Mouse (Mus musculus) liver, postnatal 0 days (tissue): ENCODE results near the gene Rabgap1l. TPM values are rescaled to one million over a fixed set of nuclear protein-coding genes. Genes with fewer than 3 reads are reported as not detected.
A peak's percentile ranks its signal among the peaks of the same experiment; 100 is the strongest.

Source experiments
- ATAC-seq: fragments of 200-750 bp; cut with Nextera tagmentation; 2 replicates; pipeline ENCODE4 v1.8.0; 2017; ENCODE audit warnings: mild to moderate bottlenecking, moderate library complexity
- DNase-seq: peaks from one replicate; pipeline ENCODE4 v3.0.0-alpha.2; 2016
- H3K27ac ChIP-seq: fragments of 300-500 bp; sonication (generic); 2 replicates; pipeline ENCODE4 v1.5.1; 2014; ENCODE audit warnings: antibody characterized with exemption, moderate library complexity, mild to moderate bottlenecking, low read depth
- H3K27me3 ChIP-seq: fragments of 300-500 bp; sonication (generic); 2 replicates; pipeline ENCODE4 v1.6.1; 2014; ENCODE audit warnings: low read length, control low read depth, mixed read lengths; ENCODE audit not compliant: insufficient read depth
- H3K36me3 ChIP-seq: fragments of 300-500 bp; sonication (generic); replicated peaks from 2 replicates; pipeline ENCODE4 v1.6.1; 2014; ENCODE audit warnings: mild to moderate bottlenecking, control low read depth, low read length, moderate library complexity, mixed read lengths; ENCODE audit not compliant: insufficient read depth
- H3K4me1 ChIP-seq: fragments of 300-500 bp; sonication (generic); 2 replicates; pipeline ENCODE4 v1.6.1; 2014; ENCODE audit warnings: antibody characterized with exemption, mild to moderate bottlenecking, control low read depth; ENCODE audit not compliant: insufficient read depth
- H3K4me2 ChIP-seq: fragments of 300-500 bp; sonication (generic); 2 replicates; pipeline ENCODE4 v1.6.1; 2014; ENCODE audit warnings: low read depth, mild to moderate bottlenecking, low read length, moderate library complexity, mixed read lengths
- H3K4me3 ChIP-seq: fragments of 300-500 bp; sonication (generic); 2 replicates; pipeline ENCODE4 v1.5.1; 2014; ENCODE audit warnings: low read depth, low read length
- H3K9ac ChIP-seq: fragments of 300-500 bp; sonication (generic); replicated peaks from 2 replicates; pipeline ENCODE4 v1.6.1; 2014; ENCODE audit warnings: mild to moderate bottlenecking, moderate library complexity
- H3K9me3 ChIP-seq: fragments of 300-500 bp; sonication (generic); 2 replicates; pipeline ENCODE4 v1.6.1; 2016; ENCODE audit warnings: mild to moderate bottlenecking, control low read depth, low read length, mixed read lengths
- CTCF ChIP-seq: sonication (generic); IDR thresholded peaks from 2 replicates; pipeline ENCODE4 v1.5.1; 2016; ENCODE audit warnings: antibody characterized with exemption, low read depth
- EP300 ChIP-seq: IDR thresholded peaks from 2 replicates; pipeline ENCODE4 v1.6.1; 2016; ENCODE audit warnings: antibody characterized with exemption, low read depth, mild to moderate bottlenecking
- WGBS: fragments of 180-500 bp; shearing (Covaris S2); extraction: QIAGEN DNeasy Blood & Tissue Kit; methylation state at CpG from one replicate; pipeline ENCODE4 v1.1.7; 2014; ENCODE audit not compliant: insufficient replicate concordance; 5-methylcytosine and 5-hydroxymethylcytosine counted together
- polyA plus RNA-seq: library from polyadenylated mRNA; unstranded; fragments of >200 nt; fragmentation: Nextera tagmentation; extraction: Ambion mirVana; gene quantifications from 2 replicates; pipeline ENCODE4 v1.2.1, GENCODE M21; 2015

Rabgap1l gene
- polyA plus RNA-seq, 1 experiment from 2014 or later, result 21.6 TPM

- H3K36me3 ChIP-seq, result no peaks in the 10 kb centered on the region
- H3K9ac ChIP-seq, result no peak overlapping the region
- ATAC-seq (no peak), DNase-seq (no peak)
- TF ChIP-seq CTCF (no peak), EP300 (no peak)
- H3K4me3 ChIP-seq, result no peak overlapping the region
- H3K27me3 ChIP-seq, result no peaks in the 10 kb centered on the region
- no peak overlapping the region for H3K27ac ChIP-seq
- H3K9me3 ChIP-seq, result no peaks in the 10 kb centered on the region
- no peak overlapping the region for H3K4me2 ChIP-seq
- 53% methylated on average over 2 of the region's 2 CpGs for WGBS
- no peaks in the 10 kb centered on the region for H3K4me1 ChIP-seq
Observed at GRCm38 (mm10) chr1:160805268-160805667, 12.3 kb upstream of the Rabgap1l start.

GRCm38 (mm10) chr1:160799972-160800371, 7.0 kb upstream of the Rabgap1l start:
- H3K4me2 ChIP-seq, result no peak overlapping the region
- no peaks in the 10 kb centered on the region for H3K27me3 ChIP-seq
- no peaks in the 10 kb centered on the region for H3K9me3 ChIP-seq
- H3K27ac ChIP-seq, result no peak overlapping the region
- TF ChIP-seq EP300 (no peak), CTCF (no peak)
- H3K4me1 ChIP-seq, result peaks cover 2% of the 10 kb centered on the region; the same call in 1 of the 2 replicates
- H3K36me3 ChIP-seq, result no peaks in the 10 kb centered on the region
- WGBS, result 65% methylated on average over 3 of the region's 3 CpGs
- ATAC-seq (no peak), DNase-seq (no peak)
- H3K9ac ChIP-seq, result no peak overlapping the region
- H3K4me3 ChIP-seq, result no peak overlapping the region

GRCm38 (mm10) chr1:160795016-160795415, 2.0 kb upstream of the Rabgap1l start:
- WGBS, result 56% methylated on average over 2 of the region's 2 CpGs
- no peak for ATAC-seq
- Histone ChIP-seq H3K9me3 (no peaks in the 10 kb centered on the region), H3K36me3 (no peaks in the 10 kb centered on the region), H3K9ac (no peak overlapping the region), H3K4me1 (peaks cover 3% of the 10 kb centered on the region; the same call in 1 of the 2 replicates), H3K4me3 (no peak overlapping the region), H3K4me2 (no peak overlapping the region), H3K27ac (no peak overlapping the region), H3K27me3 (no peaks in the 10 kb centered on the region)
- DNase-seq, result no peak
- TF ChIP-seq CTCF, result no peak
- TF ChIP-seq EP300, result no peak

GRCm38 (mm10) chr1:160793791-160794757, 1.1 kb upstream of the Rabgap1l start:
- DNase-seq (peak; percentile 53), ATAC-seq (peak; percentile 18)
- TF ChIP-seq CTCF (no peak), EP300 (peak; percentile 94)
- H3K27me3 ChIP-seq, result no peaks in the 10 kb centered on the region
- no peak overlapping the region for H3K9ac ChIP-seq
- no peak overlapping the region for H3K4me3 ChIP-seq
- no peaks in the 10 kb centered on the region for H3K9me3 ChIP-seq
- peak overlapping the region; percentile 99 for H3K27ac ChIP-seq
- H3K4me2 ChIP-seq, result peak overlapping the region; percentile 79
- peaks cover 3% of the 10 kb centered on the region; the same call in 1 of the 2 replicates for H3K4me1 ChIP-seq
- H3K36me3 ChIP-seq, result no peaks in the 10 kb centered on the region
- 53% methylated on average over 13 of the region's 13 CpGs for WGBS

- Histone ChIP-seq H3K4me2 (peak overlapping the region; percentile 79), H3K36me3 (no peaks in the 10 kb centered on the region), H3K9me3 (no peaks in the 10 kb centered on the region), H3K4me1 (peaks cover 3% of the 10 kb centered on the region; the same call in 1 of the 2 replicates), H3K4me3 (peak overlapping the region; percentile 99), H3K27me3 (no peaks in the 10 kb centered on the region), H3K27ac (peak overlapping the region; percentile 99), H3K9ac (peak overlapping the region; percentile 100)
- TF ChIP-seq CTCF, result no peak
- TF ChIP-seq EP300, result no peak; the same call in 1 of the 2 replicates
- DNase-seq (peak; percentile 77), ATAC-seq (peak; percentile 64)
- 1% methylated on average over 38 of the region's 51 CpGs for WGBS
Observed at GRCm38 (mm10) chr1:160792156-160792685, 790 bp downstream of the Rabgap1l start.

GRCm38 (mm10) chr1:160791381-160792155, 1.4 kb downstream of the Rabgap1l start:
- peaks cover 6% of the 10 kb centered on the region; the same call in 1 of the 2 replicates for H3K4me1 ChIP-seq
- H3K27me3 ChIP-seq, result no peaks in the 10 kb centered on the region
- ATAC-seq (peak; percentile 45), DNase-seq (no peak)
- no peak for TF ChIP-seq CTCF
- H3K9me3 ChIP-seq, result no peaks in the 10 kb centered on the region
- 4% methylated on average over 20 of the region's 20 CpGs for whole genome bisulfite sequencing
- peak overlapping the region; percentile 99 for H3K27ac ChIP-seq
- H3K36me3 ChIP-seq, result no peaks in the 10 kb centered on the region
- peak overlapping the region; percentile 99 for H3K4me3 ChIP-seq
- H3K9ac ChIP-seq, result peak overlapping the region; percentile 100
- H3K4me2 ChIP-seq, result peak overlapping the region; percentile 79
